Mouse (Mus musculus): ENCODE measurements around the gene Bmp2k. TPM values are rescaled to one million over a fixed set of nuclear protein-coding genes. Genes with fewer than 3 reads are reported as not detected.
"Not testable (repeated sequence)": the region's sequence is repeated elsewhere in the genome, so short reads cannot be mapped to it uniquely, and the experiment has no call there.

Gene Bmp2k
- polyA plus RNA-seq, 1 experiment from 2014 or later = 16.5 TPM

DNA sequence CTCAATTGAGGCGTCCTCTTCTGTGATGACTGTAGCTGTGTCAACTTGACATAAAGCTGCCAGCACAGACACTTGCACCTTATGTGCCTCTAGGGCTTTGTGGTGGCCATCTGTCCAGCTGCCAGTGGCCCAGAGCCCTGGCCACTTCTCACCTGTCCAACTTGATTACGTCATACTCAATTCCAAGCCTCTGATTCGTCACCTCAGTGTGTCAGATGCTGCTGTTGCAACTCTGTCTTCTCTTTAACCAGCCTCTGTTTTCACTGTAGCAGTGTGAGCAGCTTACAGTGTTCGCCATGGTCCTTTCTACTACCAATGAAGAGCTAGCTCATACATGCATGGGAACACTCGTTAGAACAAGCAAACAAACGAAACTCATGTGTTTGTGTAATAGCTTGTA lies 28.2 kb downstream of the Bmp2k start:
- DNase-seq (ENCODE audit: low spot score) (no peak), ATAC-seq (no peak)
- no peak overlapping the region for H3K4me3 ChIP-seq (ENCODE audit: low read depth, low read length)

DNA sequence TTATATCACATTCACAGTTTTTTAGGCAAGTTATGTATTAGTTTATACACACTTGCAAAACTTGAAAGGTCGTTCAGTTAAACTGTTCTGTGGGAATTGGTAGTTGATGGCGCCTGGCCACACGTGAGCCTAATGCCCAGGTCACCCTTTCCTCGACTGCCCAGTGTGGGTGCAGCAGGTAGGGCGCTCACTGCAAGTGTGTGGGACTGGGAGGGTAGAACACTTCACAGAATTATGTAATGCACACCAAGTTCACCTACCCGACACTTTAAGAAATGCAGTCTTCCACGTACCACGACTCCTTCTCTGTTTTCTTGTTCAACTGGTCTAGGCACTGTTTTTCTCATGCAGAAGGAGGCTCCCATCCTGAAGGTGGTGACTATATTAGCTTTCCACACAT lies 30.5 kb downstream of the Bmp2k start:
- H3K9ac ChIP-seq (replicated peaks; ENCODE audit: low read depth) = no peak overlapping the region
- H3K4me2 ChIP-seq (replicated peaks; ENCODE audit: low read depth, low read length) = no peak overlapping the region
- H3K36me3 ChIP-seq (ENCODE audit: insufficient read depth, low read length) = no peaks in the 10 kb centered on the region
- no peaks in the 10 kb centered on the region for H3K27me3 ChIP-seq (replicated peaks; ENCODE audit: insufficient read depth, low read length)
- TF ChIP-seq CTCF (IDR thresholded peaks at IDR 0.05) (no peak), EP300 (IDR thresholded peaks at IDR 0.05) (no peak)
- no peaks in the 10 kb centered on the region for H3K9me3 ChIP-seq (ENCODE audit: low read length)
- 72% methylated on average over 8 of the region's 8 CpGs for WGBS
- H3K4me1 ChIP-seq (ENCODE audit: insufficient read depth, low read depth, low read length) = no peaks in the 10 kb centered on the region
- no peak overlapping the region for H3K27ac ChIP-seq (ENCODE audit: low read length)
- DNase-seq (ENCODE audit: low spot score) = no peak
- H3K4me3 ChIP-seq (ENCODE audit: low read depth, low read length) = no peak overlapping the region
- no peak for ATAC-seq

More for the DNA sequence above, 28.2 kb downstream of the Bmp2k start:
- Histone ChIP-seq H3K27me3 (replicated peaks; ENCODE audit: insufficient read depth, low read length) (no peaks in the 10 kb centered on the region), H3K9me3 (ENCODE audit: low read length) (no peaks in the 10 kb centered on the region), H3K36me3 (ENCODE audit: insufficient read depth, low read length) (no peaks in the 10 kb centered on the region), H3K4me1 (ENCODE audit: insufficient read depth, low read depth, low read length) (no peaks in the 10 kb centered on the region), H3K9ac (replicated peaks; ENCODE audit: low read depth) (no peak overlapping the region), H3K27ac (ENCODE audit: low read length) (no peak overlapping the region), H3K4me2 (replicated peaks; ENCODE audit: low read depth, low read length) (no peak overlapping the region)
- WGBS = 84% methylated on average over 6 of the region's 6 CpGs
- TF ChIP-seq EP300 (IDR thresholded peaks at IDR 0.05) (no peak), CTCF (IDR thresholded peaks at IDR 0.05) (no peak)

DNA sequence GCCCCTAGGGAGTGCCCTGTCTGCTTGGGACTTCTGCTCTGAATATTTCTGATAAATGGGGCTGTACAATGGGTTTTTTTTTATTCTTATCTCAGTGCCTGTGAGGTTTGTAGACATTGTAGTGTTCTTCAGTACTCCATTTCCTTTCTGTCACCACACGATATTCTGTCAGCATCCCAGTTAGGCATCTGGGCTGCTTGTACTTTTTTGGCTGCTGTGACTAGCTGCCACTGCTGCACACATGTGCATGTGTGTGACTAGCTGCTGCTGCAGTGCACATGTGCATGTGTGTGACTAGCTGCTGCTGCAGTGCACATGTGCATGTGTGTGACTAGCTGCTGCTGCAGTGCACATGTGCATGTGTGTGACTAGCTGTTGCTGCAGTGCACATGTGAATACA lies 31.4 kb downstream of the Bmp2k start:
- not testable (repeated sequence) for H3K9me3 ChIP-seq (ENCODE audit: low read length); H3K9ac ChIP-seq (replicated peaks; ENCODE audit: low read depth); ATAC-seq; DNase-seq (ENCODE audit: low spot score); H3K27me3 ChIP-seq (replicated peaks; ENCODE audit: insufficient read depth, low read length); H3K4me2 ChIP-seq (replicated peaks; ENCODE audit: low read depth, low read length); H3K27ac ChIP-seq (ENCODE audit: low read length); H3K4me3 ChIP-seq (ENCODE audit: low read depth, low read length); H3K4me1 ChIP-seq (ENCODE audit: insufficient read depth, low read depth, low read length); H3K36me3 ChIP-seq (ENCODE audit: insufficient read depth, low read length)
- 54% methylated on average over 1 of the region's 1 CpGs for WGBS

DNA sequence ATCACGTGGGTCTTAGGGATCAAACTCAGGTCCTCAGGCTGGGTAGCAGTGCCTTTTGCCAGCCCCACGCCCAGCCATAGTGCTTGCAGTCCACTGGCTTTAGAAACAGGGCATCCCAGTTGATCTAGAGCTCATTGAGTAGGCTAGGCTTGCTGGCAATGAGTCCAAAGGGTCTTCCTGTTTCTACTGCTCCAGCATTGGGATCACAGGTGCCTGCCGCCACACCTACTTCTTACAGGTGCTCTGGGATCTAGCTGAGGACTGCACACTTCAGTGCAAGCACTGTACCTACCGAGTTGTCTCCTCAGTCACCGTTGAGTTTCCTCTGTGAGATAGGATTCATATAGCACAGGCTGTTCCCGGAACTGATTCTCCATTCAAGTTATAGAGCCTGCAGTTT lies 34.3 kb downstream of the Bmp2k start:
- Histone ChIP-seq H3K27ac (ENCODE audit: low read length) (no peak overlapping the region), H3K4me3 (ENCODE audit: low read depth, low read length) (no peak overlapping the region), H3K36me3 (ENCODE audit: insufficient read depth, low read length) (no peaks in the 10 kb centered on the region), H3K27me3 (replicated peaks; ENCODE audit: insufficient read depth, low read length) (no peaks in the 10 kb centered on the region), H3K4me1 (ENCODE audit: insufficient read depth, low read depth, low read length) (no peaks in the 10 kb centered on the region), H3K9ac (replicated peaks; ENCODE audit: low read depth) (no peak overlapping the region), H3K4me2 (replicated peaks; ENCODE audit: low read depth, low read length) (no peak overlapping the region), H3K9me3 (ENCODE audit: low read length) (no peaks in the 10 kb centered on the region)
- ATAC-seq (no peak), DNase-seq (ENCODE audit: low spot score) (no peak)
- TF ChIP-seq CTCF (IDR thresholded peaks at IDR 0.05) (no peak), EP300 (IDR thresholded peaks at IDR 0.05) (no peak)
- WGBS = 80% methylated on average over 6 of the region's 6 CpGs

DNA sequence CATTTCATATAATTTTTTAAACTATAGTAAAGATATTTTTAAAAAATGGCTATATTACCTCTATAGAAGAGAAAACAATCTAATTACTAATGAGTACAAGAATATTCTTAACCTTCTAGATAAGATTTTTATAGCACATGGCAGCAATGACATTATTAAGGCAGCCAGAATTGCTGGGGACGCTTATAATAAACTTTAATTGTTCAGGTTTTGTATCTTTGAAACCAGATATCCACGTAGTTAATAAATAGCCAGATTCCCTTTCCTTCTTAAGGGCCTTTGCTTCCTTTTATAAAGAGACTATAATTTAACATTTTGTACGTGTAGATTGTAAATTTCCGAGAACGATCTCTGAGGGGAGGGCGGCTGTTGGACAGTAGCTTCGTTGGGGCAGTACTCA lies 47.8 kb downstream of the Bmp2k start:
- Histone ChIP-seq H3K4me2 (replicated peaks; ENCODE audit: low read depth, low read length) (no peak overlapping the region), H3K9me3 (ENCODE audit: low read length) (no peaks in the 10 kb centered on the region), H3K4me3 (ENCODE audit: low read depth, low read length) (no peak overlapping the region), H3K27ac (ENCODE audit: low read length) (no peak overlapping the region), H3K9ac (replicated peaks; ENCODE audit: low read depth) (no peak overlapping the region), H3K36me3 (ENCODE audit: insufficient read depth, low read length) (no peaks in the 10 kb centered on the region; the same call in 1 of the 2 replicates), H3K4me1 (ENCODE audit: insufficient read depth, low read depth, low read length) (no peaks in the 10 kb centered on the region), H3K27me3 (replicated peaks; ENCODE audit: insufficient read depth, low read length) (no peaks in the 10 kb centered on the region)
- ATAC-seq (no peak), DNase-seq (ENCODE audit: low spot score) (no peak)
- 81% methylated on average over 7 of the region's 7 CpGs for WGBS
- no peak for TF ChIP-seq EP300 (IDR thresholded peaks at IDR 0.05)
- no peak for TF ChIP-seq CTCF (IDR thresholded peaks at IDR 0.05)

DNA sequence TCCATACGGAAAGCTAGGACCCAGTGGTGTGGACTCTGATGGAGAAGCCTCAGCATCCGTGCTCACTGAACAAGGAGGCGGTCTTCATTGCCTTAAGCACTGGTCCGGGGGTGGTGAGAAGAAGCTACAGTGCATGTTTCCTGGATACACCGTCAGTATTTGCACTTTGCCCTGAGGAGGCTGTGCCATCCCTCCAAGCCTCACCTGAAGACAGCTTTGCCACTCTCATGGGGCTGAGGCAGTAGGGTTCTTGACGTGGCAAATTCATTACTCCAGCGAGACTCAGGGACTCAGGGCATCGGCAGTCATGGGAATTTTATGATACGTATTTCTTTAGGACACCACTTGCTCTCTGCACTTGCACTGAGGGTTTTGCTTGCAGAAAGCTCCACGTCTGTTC lies 49.2 kb downstream of the Bmp2k start:
- TF ChIP-seq EP300 (IDR thresholded peaks at IDR 0.05) (no peak), CTCF (IDR thresholded peaks at IDR 0.05) (no peak)
- 89% methylated on average over 10 of the region's 10 CpGs for WGBS
- no peak for DNase-seq (ENCODE audit: low spot score)

DNA sequence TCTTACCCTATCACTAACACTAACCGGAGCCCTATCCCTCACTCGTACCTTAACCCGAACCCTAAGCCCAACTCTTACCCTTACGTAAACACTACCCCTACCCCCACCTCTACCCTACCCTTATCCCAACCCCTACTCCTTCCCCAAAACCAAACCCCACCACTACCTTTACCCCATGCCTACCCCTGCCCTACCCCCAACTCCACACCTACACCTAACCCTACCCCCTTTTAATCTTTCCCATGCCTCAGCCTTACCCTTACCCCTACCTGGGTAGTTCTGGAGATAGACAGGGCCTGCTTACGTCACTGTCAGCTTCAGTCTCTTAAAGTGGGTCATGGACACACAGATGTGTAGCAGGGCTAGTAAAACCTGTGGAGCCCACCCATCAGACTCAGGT lies 51.4 kb downstream of the Bmp2k start:
- 90% methylated on average over 5 of the region's 5 CpGs for WGBS
- H3K4me2 ChIP-seq (replicated peaks; ENCODE audit: low read depth, low read length) = no peak overlapping the region
- peaks cover 4% of the 10 kb centered on the region; the same call in 1 of the 2 replicates for H3K36me3 ChIP-seq (ENCODE audit: insufficient read depth, low read length)
- no peaks in the 10 kb centered on the region for H3K27me3 ChIP-seq (replicated peaks; ENCODE audit: insufficient read depth, low read length)
- H3K9me3 ChIP-seq (ENCODE audit: low read length) = no peaks in the 10 kb centered on the region
- DNase-seq (ENCODE audit: low spot score) = no peak
- H3K4me3 ChIP-seq (ENCODE audit: low read depth, low read length) = no peak overlapping the region
- H3K27ac ChIP-seq (ENCODE audit: low read length) = no peak overlapping the region
- no peak for ATAC-seq
- H3K4me1 ChIP-seq (ENCODE audit: insufficient read depth, low read depth, low read length) = no peaks in the 10 kb centered on the region
- TF ChIP-seq EP300 (IDR thresholded peaks at IDR 0.05) = no peak
- no peak for TF ChIP-seq CTCF (IDR thresholded peaks at IDR 0.05)
- H3K9ac ChIP-seq (replicated peaks; ENCODE audit: low read depth) = no peak overlapping the region

More for the DNA sequence above, 49.2 kb downstream of the Bmp2k start:
- H3K4me2 ChIP-seq (replicated peaks; ENCODE audit: low read depth, low read length) = no peak overlapping the region
- H3K4me1 ChIP-seq (ENCODE audit: insufficient read depth, low read depth, low read length) = no peaks in the 10 kb centered on the region
- no peaks in the 10 kb centered on the region for H3K36me3 ChIP-seq (ENCODE audit: insufficient read depth, low read length)
- ATAC-seq = no peak
- H3K27me3 ChIP-seq (replicated peaks; ENCODE audit: insufficient read depth, low read length) = no peaks in the 10 kb centered on the region
- no peak overlapping the region for H3K4me3 ChIP-seq (ENCODE audit: low read depth, low read length)
- no peak overlapping the region for H3K27ac ChIP-seq (ENCODE audit: low read length)
- no peaks in the 10 kb centered on the region for H3K9me3 ChIP-seq (ENCODE audit: low read length)
- no peak overlapping the region for H3K9ac ChIP-seq (replicated peaks; ENCODE audit: low read depth)

All from lung, postnatal 0 days (tissue).